Mouse (Mus musculus) spleen, postnatal 4 days (tissue): ENCODE results near the gene Scgb1b15.
"Not testable (repeated sequence)": the region's sequence is repeated elsewhere in the genome, so short reads cannot be mapped to it uniquely, and the experiment has no call there.

Source experiments
- DNase-seq, 2 experiments: peaks; one replicate each; pipeline ENCODE4 v3.0.0; 2022; ENCODE audit warnings: low spot score in 2 of 2

Scgb1b15 gene

DNA sequence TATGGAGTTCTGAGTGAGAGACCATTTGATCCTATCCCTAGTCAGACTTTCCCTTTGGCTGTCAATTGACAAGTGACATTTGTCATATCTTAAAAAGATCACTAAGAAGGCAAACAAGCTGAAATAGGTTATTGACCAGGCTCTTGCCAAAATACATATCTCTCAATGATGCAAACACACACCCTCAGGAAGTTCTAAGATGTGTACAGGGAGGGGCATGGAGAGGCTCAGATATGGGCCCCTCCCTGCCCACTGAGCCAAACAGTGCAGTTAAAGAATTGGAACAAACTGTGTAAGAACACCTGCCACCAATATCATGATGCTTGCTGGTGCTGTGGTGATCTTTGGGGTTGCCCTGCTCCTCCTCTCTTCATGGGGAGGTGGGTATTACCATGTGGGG, at the start of gene Scgb1b15:
Gene Scgb1b15 (plus strand): TSS at position 301 of the 400 bp plus-strand sequence.
- DNase-seq = not testable (repeated sequence)

DNA sequence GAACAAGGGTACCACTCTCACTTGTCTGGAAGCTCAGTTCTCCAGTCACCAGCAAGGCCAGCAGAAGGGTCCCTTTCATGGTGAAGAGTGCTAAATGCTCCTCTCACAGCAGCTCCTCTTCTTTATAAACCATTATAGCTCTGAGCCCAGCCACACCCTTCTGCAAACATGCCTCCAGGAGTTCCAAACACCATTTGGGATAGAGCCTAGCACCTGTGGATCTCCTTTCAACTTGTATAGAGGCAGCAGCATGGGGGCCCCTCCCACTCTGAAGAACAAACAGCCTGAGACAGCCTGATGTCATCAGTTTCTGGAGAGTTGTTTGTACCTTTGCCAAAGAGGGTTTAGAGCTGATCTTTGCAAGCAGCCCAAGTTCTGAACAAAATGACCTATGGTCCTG, 6.8 kb upstream of the Scgb1b15 start, which contains the start of gene Scgb2b15:
Gene Scgb2b15 (minus strand): TSS at position 101 of the 400 bp plus-strand sequence.
- DNase-seq = not testable (repeated sequence)
